Mouse (Mus musculus): ENCODE results near the gene Zdhhc3. TPM values are rescaled to one million over a fixed set of nuclear protein-coding genes. Genes with fewer than 3 reads are reported as not detected.

Gene Zdhhc3
- total RNA-seq, 2 experiments from 2014 or later: 53.5 to 76.3 TPM

DNA sequence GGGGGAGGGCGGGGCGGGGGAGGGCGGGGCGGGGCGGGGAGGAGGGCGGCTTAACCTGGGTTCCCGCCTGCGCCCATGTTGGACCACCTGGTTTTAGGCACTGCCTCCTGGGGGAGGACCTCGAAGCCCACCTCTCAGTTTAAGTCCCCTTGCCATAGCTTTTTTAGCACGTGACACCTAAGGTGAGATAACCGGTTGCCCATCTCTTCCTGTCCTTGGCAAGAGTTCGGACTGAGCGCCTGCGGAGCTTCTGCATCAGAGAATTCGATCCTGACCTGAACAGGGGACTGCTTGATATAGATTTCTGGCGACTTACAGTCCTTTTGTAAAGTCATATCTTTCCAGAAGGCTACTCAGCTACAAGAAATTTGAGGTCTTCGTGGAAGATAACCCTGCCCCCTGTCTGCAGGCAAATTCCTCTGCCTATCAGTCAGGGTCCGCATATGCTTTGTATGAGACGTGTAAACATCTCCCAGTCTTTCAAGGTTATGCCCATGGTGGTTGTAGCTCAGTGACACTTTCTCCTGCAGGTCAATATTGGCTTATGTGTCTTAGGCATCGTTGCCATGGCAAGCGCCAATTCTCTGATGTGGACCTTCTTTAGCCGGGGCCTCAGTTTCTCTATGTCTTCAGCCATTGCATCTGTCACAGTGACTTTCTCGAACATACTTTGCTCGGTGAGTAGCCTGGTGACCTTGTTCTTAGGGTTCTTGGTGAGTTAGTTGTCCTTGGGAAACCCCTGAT lies 91.2 kb downstream of the Zdhhc3 start:
- no peak for DNase-seq (ENCODE audit: low spot score in 2 of 2)

DNA sequence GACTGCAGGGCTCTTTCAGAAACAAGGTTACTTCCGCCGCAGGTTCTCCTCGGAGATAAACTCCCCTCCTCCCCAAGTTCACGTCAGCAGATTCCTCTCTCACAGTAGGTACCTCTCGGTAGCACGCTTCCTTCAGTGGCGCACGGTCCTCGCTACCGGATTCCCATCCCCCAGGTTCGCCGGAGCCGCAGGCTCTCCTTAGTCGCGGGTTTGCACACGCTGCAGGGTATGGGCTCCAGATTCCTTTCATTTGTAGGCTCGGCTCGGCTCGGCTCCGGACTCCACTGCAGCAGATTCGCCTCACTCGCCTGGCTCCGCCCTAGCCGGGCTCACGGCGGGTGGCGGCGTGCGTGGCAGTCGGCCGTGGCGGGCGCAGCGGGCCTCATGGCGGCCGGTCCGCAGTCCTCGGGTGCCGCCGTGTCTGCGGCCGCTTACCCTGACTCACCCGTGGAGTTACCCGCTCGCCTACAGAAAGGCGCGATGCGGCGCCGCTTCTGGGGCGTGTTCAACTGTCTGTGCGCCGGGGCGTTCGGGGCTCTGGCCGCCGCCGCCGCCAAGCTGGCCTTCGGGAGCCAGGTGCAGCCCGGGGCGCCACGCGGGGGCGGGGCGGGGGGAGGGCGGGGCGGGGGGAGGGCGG lies 91.9 kb downstream of the Zdhhc3 start, which contains the start of gene Tmem42:
TSS of gene Tmem42 (plus strand) at position 332 of the 637 bp plus-strand sequence.
- peak; percentile 73 to 86 for DNase-seq (ENCODE audit: low spot score in 2 of 2)

Other genes starting within 250 kb of the Zdhhc3 start
- gene Zfp445, start 247.2 kb downstream of the Zdhhc3 start, total RNA-seq (2021): 100 to 1,000 TPM in 1 of 2 experiments, 10 to 100 TPM in 1; 83.7 to 121 TPM
- 1 to 10 TPM; 4.5 to 6.2 TPM for gene Zkscan7, start 227.5 kb downstream of the Zdhhc3 start, total RNA-seq (2021)
- gene Zfp105, start 190.1 kb downstream of the Zdhhc3 start, total RNA-seq (2021): 1 to 10 TPM; 3.3 to 4.2 TPM
- gene 1110059G10Rik, start 162.2 kb downstream of the Zdhhc3 start, total RNA-seq (2021): 10 to 100 TPM; 15.4 to 17.6 TPM
- gene Kif15, start 162.2 kb downstream of the Zdhhc3 start, total RNA-seq (2021): under 1 TPM; 0.66 to 0.86 TPM
- gene Tmem42, start 91.9 kb downstream of the Zdhhc3 start, total RNA-seq (2021): 10 to 100 TPM; 14.5 to 20.3 TPM
- gene Tgm4, start 78.5 kb downstream of the Zdhhc3 start, total RNA-seq (2021): under 1 TPM; 0.48 to 0.86 TPM
- 10 to 100 TPM; 27.3 to 34.6 TPM for gene Exosc7, start within 50 bp of the Zdhhc3 start, total RNA-seq (2021)
- gene Clec3b, start 37.7 kb upstream of the Zdhhc3 start, total RNA-seq (2021): 10 to 100 TPM; 21.6 to 53.1 TPM
- gene Cdcp1, start 102.8 kb upstream of the Zdhhc3 start, total RNA-seq (2021): under 1 TPM in 1 of 2 experiments, not detected in 1; 0.07 TPM
- gene Tmem158, start 147.6 kb upstream of the Zdhhc3 start, total RNA-seq (2021): 1 to 10 TPM; 7.5 to 9.2 TPM

Measured in adrenal gland, adult 18-20 months (tissue).